Mouse (Mus musculus) gastrocnemius, postnatal 14 days (tissue): ENCODE data around the gene Map3k20. TPM values are rescaled to one million over a fixed set of nuclear protein-coding genes. Genes with fewer than 3 reads are reported as not detected.
A peak's percentile ranks its signal among the peaks of the same experiment; 100 is the strongest.

Experiments
- DNase-seq: peaks from one replicate; pipeline ENCODE4 v3.0.0; 2021; ENCODE audit warnings: mixed read lengths
- intact Hi-C: fragments of 180-260 bp; cut with DNase I; formaldehyde crosslinking; loops from one replicate; pipeline ENCODE4 v1.15.1; 2025; ENCODE audit warnings: low total_unique reads
- total RNA-seq, 2 experiments: library from RNA; stranded (reverse); gene quantifications; 2 replicates each; pipeline ENCODE4 v1.2.3; 2021

Gene Map3k20
- total RNA-seq, 2 experiments from 2014 or later = 270 to 292 TPM

DNA sequence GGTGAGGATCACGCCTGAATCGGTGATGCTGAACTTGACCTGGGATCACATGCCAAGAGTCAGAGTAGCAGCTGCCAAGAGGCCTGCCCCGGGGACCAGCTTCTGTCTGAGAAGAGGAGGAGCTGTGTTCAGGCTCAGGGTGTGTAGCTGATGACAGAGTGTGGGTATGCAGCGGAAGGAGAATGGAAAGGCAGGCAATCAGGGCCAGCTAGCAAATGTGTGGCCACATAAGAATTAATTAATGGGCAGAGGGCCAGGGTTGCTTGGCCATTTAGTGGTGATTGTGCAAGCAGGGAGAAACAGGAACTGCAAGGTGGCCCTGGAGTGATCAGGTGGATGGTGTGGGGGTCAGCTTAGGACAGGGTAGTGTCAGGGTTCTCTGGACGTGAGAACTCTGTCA is 23.5 kb downstream of the Map3k20 start:
- intact Hi-C loops = no loop called here
- DNase-seq = peak; percentile 44

- intact Hi-C loops = no loop called here
- no peak for DNase-seq
Measured at GRCm38 (mm10) chr2:72311486-72311885, 26.0 kb downstream of the Map3k20 start.

DNA sequence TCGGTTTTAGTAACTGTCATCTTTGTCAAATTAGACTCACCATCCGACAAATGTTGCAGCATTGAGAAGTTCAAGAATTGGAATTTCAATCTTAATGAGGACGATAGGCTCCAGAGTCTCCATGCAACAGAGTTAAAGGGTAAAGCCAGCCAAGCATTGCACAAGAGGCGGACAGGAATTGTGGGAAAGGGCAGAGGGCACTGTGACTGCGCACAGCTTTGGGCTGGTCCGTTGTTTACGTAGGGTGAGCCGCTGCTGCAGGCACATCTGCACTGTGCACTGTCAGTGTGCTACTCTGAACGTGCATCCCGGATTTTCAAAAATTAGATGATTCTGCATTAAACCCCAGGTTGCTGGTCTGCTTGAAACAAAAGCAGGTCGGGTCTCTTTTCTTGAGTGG is 27.9 kb downstream of the Map3k20 start:
- no peak for DNase-seq
- intact Hi-C loops = no loop called here

- no peak for DNase-seq
- intact Hi-C loops = no loop called here
Measured at GRCm38 (mm10) chr2:72318421-72318820, 33.0 kb downstream of the Map3k20 start.

DNA sequence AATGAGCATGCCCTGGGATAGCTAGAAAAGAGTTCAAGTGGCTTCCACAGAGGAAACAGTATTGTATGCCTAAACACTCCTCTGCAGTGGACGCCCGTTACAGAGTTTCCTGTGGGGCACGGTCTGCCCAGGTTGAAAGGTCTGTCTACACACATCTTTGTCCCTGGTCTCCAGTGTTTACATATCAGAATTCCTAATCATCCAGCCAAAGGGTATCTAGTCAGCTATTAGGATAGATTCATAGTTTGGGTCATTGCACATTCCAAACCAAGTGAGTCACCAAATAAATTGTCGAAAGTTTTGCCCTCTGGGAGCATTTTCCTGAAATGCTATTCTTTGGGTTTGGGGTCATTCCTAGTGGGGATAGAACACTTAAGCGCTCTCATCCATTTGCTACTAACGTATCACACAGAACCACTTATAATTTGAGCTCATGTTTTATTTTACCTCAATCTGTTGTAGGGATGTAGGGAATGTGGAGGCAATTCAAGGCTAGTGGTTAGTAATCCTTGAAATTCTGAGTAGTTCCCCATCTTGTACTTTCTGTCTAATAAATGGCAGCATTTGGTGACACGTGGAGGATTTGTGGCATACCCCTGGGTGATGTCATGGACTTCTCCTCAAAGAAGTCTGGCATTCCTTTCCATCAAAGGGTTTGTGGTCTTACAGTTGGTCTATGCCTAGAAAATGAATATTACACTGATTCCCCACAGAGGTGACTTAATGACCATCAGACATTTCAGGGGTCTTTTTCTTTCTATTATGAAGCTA is 33.8 kb downstream of the Map3k20 start:
- DNase-seq = no peak
- intact Hi-C loops = no loop called here

DNA sequence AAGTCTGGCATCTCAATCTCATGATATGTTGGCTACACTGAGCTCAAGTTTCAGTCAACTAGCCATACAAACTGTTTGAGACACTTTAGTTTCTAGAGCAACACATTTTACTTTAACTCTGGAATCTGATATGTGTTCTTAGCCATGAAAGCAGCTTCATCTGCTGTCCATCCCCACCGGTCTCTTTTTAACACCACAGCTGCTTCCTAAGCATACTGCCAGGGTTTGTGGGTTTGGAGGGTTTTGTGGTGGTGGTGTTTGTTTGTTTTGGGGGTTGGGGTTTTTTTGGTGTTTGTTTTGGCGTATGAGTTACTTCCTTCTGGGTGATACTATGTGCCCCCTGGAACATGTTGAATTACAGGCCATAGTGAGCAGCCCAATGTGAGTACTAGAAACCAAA is 35.2 kb downstream of the Map3k20 start:
- DNase-seq = no peak
- intact Hi-C loops = no loop called here

- no peak for DNase-seq
- intact Hi-C loops = no loop called here
Measured at GRCm38 (mm10) chr2:72321591-72321990, 36.2 kb downstream of the Map3k20 start.

DNA sequence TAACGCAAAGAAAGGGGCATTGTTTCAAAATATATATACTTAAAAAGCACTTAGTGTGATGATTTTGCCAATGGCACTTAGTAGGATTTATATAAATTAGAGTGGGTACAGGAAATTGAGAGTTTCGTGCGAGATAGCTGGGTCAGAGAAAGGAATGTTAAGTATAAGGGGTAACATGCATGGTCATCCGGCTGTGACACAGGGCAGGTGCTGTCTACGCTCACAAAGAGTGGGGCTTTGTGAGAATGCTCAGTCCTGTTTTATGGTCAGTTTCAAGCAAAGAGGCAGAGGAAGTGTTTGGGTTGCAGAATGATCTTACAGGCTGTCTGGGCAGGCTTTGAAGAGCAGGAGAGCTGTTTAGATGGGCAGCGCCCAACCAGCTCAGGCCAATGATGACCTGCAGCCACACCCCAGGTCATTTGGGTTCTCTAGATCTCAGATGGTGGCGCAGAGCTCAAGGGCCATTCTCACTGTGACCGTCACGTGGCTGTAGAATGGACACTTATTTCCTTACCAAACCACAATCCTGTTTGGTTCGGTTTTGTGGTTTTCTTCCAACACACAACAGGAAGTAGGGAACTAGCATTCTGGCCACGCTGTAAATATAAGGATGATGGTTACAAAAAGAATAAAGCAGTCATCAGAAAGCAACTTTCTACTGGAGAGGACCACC is 37.4 kb downstream of the Map3k20 start:
- intact Hi-C loops = no loop called here

GRCm38 (mm10) chr2:72324436-72324835 is 39.0 kb downstream of the Map3k20 start:
- no peak for DNase-seq

More for the DNA sequence above, 37.4 kb downstream of the Map3k20 start:
- no peak for DNase-seq

GRCm38 (mm10) chr2:72326491-72326890 is 41.1 kb downstream of the Map3k20 start:
- no peak for DNase-seq
- intact Hi-C loops = no loop called here

More at GRCm38 (mm10) chr2:72324436-72324835, 39.0 kb downstream of the Map3k20 start:
- intact Hi-C loops = no loop called here

DNA sequence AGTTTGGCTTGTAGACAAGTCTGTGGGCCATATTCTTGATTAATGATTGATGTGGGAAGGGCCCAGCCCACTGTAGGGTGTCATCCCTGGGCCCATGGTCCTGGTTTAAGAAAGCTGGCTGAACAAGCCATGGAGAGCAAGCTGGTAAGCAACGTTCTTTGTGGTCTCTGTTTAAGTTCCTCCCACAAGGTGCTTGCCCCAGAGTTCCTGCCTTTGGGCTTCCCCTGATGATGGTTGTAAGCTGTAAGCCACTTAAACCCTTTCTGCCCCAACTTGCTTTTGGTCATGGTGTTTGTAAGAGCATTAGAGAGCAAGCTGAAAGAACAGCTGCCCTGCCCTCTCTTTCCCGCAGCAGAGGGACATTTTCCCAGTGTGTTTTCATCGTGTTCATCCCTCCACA is 43.0 kb downstream of the Map3k20 start:
- intact Hi-C loops = no loop called here
- DNase-seq = no peak

DNA sequence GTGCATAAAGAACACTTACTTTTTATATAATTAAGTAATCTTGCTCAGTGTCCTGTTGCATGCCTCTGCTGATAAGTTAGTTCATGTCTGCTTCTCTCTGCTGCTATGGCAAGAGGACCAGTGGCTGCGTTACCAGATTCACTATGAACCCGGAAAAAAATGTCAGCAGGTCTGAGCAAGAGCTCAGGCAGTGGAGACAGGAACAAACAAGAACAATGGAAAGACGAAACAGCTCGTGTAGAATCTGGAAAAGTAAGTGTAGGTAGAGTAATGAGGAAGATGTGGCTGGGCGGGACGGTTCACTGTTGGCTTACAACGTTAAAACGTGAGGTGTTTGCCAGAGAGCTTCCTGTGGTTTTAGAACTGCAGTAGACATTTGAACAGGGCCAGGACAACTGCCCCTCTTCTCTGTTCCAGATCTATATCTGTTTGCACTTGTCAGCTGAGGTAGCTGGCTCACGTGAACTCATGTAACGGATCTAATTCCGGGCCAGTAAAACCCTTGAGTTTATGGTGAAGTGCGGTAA is 45.6 kb downstream of the Map3k20 start:
- intact Hi-C loops = no loop called here
- DNase-seq = no peak

GRCm38 (mm10) chr2:72332067-72332466 is 46.6 kb downstream of the Map3k20 start:
- intact Hi-C loops = no loop called here
- DNase-seq = no peak

DNA sequence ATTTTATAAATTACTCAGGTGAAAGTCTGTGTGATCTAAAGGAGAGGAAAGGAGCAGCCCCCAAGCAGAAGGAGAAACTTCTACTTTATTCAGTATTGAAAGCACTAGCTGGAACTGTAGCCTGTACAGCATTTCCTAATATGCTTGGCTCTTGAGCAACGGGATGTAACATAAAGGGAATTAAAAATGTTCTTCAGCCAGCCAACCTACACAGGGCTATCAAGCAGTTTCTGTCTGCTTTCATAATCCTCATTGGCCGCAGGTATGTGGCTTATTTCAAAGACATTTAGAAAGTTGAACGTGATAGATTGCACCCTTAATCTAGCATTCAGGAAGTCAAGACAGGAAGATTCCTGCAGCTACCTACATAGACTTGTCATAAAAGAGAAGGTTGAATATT is 47.8 kb downstream of the Map3k20 start:
- intact Hi-C loops = no loop called here

GRCm38 (mm10) chr2:72336840-72337239 is 51.4 kb downstream of the Map3k20 start:
- no peak for DNase-seq
- intact Hi-C loops = no loop called here

More for the DNA sequence above, 47.8 kb downstream of the Map3k20 start:
- no peak for DNase-seq

GRCm38 (mm10) chr2:72345281-72345680 is 59.8 kb downstream of the Map3k20 start:
- DNase-seq = no peak
- intact Hi-C loops = no loop called here

- intact Hi-C loops = no loop called here
- no peak for DNase-seq
Measured at GRCm38 (mm10) chr2:72351329-72351728, 65.9 kb downstream of the Map3k20 start.

DNA sequence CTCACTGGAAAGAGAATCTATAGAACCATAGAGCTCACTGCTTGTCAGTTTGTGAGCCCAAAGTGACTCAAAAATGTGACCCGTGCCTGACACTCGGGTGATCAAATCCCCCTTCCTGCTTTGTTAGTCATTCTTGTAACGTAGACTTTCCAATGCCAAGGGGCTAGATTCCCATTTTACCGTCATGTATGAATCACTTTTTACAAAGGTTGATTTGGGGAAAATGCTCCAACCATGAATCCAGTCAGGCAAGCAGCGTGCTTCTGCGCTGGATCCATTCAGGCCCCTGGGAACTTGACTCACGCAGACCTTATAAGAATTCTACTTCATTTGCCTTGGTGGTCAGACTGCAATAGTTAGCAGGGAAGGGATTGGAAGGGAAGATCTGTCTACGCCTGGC is 66.3 kb downstream of the Map3k20 start:
- intact Hi-C loops = no loop called here
- no peak for DNase-seq

DNA sequence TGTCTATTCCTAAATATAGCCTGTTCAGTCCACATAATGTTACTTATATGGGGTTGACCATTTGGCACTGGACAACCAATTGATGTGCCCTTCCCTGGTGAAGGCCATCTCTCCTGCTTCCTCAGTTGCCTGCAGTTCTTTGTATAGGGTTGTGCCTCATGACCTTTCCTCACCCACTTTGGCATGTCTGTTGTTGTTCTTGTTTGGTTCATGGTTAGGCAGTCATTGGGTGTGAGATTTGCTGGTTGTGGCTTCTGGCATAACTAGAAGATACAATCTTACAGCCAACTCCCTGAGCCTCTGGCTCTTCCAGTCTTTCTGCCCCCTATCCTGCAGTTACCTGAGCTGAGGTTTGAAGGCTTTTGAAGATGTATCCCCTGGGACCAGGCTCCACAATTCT is 67.3 kb downstream of the Map3k20 start:
- intact Hi-C loops = no loop called here
- DNase-seq = no peak

DNA sequence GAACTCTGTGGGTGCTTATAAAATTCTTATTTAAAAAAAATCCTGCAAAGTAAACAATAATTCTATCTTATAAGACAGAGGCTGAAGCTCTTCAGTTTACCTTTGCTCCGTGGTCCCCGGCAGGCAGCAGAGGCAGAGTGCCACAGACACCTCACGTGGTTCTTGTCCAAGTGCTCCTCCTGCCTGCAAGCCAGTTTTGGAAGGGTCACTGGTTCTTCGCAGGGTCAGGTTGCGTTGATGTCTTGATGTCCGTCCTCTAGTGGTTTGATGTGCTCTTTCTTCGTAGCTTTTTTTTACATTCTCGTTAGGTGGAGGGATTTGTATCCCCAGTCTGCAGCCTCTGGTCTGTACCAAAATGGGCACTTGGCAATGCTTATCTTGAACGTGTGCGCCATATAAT is 71.0 kb downstream of the Map3k20 start:
- DNase-seq = no peak
- intact Hi-C loops = no loop called here

GRCm38 (mm10) chr2:72361572-72361971 is 76.1 kb downstream of the Map3k20 start:
- intact Hi-C loops = no loop called here
- DNase-seq = no peak
